Mouse (Mus musculus): ENCODE measurements around the gene Prps1l3. TPM values are rescaled to one million over a fixed set of nuclear protein-coding genes. Genes with fewer than 3 reads are reported as not detected.
A peak's percentile ranks its signal among the peaks of the same experiment; 100 is the strongest.
"Not testable (repeated sequence)": the region's sequence is repeated elsewhere in the genome, so short reads cannot be mapped to it uniquely, and the experiment has no call there.

Prps1l3 gene
- polyA plus RNA-seq, 1 experiment: not detected

DNA sequence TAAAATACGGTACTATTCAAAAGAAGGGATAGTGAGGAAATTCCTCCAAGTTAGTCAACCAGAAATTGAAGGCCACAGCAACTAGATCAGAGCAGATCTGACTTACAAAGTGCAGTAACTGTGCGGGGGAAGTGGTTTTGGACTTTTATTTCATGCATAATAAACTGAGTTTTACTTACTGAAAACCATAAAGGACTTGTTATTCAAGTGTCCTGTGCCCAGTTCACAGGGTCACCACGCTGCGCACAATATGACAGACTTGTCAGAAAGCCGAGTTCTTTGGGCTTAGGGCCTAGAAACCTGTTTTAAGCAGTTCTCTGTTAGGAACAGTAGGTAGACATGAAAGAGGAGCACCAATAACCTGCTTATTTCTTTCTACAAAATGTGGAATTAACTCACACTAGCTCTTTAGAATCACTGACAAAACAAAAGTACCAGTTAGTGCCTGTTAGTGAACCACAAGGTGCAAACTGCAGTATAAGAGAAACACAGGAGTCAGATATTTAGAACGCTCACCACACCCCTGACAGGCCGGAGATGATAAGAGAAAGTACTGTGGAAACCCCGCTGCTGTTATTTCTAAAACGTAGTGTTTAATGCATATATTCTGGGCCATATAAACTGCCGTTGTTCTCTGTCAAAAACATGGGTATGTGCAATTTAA, 32.7 kb upstream of the Prps1l3 start, which contains the start of gene Slc25a21:
Gene Slc25a21 (minus strand): TSS at position 110 of the 664 bp plus-strand sequence.
- 91% methylated on average over 10 of the region's 10 CpGs for WGBS
- Histone ChIP-seq H3K27ac (ENCODE audit: insufficient read depth, low read depth, low read length) (no peak within 1 kb of the TSS), H3K4me3 (ENCODE audit: insufficient read depth, low read depth, low read length) (peak within 1 kb of the TSS; percentile 42), H3K4me1 (ENCODE audit: control insufficient read depth, insufficient read depth, low read length) (peaks cover 8% of the 10 kb centered on the region)
- TF ChIP-seq POLR2A (IDR thresholded peaks at IDR 0.05; ENCODE audit: insufficient read depth, low read depth, low read length) (no peak), CTCF (IDR thresholded peaks at IDR 0.05; ENCODE audit: insufficient read depth, low read depth, low read length) (no peak)

DNA sequence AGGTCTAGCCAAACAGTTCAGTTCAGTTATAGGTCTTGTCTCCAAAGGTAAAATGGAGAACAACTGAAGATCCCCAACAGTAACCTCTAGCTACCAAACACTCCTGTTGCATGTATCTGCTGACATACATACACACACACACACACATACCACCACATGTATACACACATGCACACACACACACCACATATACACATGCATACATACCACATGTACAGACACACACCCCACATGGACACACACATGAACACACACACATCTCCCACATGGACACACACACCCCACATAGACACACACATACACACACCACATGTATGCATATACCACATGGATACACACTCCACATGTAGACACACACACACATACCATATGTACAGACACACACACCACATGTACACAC, 31.9 kb upstream of the Prps1l3 start:
- Histone ChIP-seq H3K27ac (ENCODE audit: insufficient read depth, low read depth, low read length) (no peak overlapping the region), H3K4me3 (ENCODE audit: insufficient read depth, low read depth, low read length) (no peak overlapping the region), H3K4me1 (ENCODE audit: control insufficient read depth, insufficient read depth, low read length) (peaks cover 8% of the 10 kb centered on the region)
- TF ChIP-seq CTCF (IDR thresholded peaks at IDR 0.05; ENCODE audit: insufficient read depth, low read depth, low read length): no peak
- TF ChIP-seq POLR2A (IDR thresholded peaks at IDR 0.05; ENCODE audit: insufficient read depth, low read depth, low read length): no peak

DNA sequence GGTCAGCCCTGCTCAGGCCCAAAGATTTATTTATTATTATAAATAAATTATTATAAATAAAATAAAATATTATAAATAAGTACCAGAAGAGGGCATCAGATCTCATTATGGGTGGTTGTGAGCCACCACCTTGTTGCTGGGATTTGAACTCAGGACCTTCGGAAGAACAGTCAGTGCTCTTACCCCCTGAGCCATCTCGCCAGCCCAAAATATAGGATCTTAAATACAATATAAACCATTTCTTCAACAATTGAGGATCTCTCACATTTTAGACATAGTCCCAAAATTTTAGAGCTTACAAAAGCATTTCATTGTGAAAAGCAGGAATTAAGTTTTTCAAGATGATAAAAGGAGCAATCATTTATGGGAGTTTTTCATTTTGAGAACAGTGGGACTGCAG, 30.8 kb upstream of the Prps1l3 start:
- TF ChIP-seq CTCF (IDR thresholded peaks at IDR 0.05; ENCODE audit: insufficient read depth, low read depth, low read length) (no peak), POLR2A (IDR thresholded peaks at IDR 0.05; ENCODE audit: insufficient read depth, low read depth, low read length) (no peak)
- 97% methylated on average over 2 of the region's 2 CpGs for WGBS
- H3K4me1 ChIP-seq (ENCODE audit: control insufficient read depth, insufficient read depth, low read length): peaks cover 8% of the 10 kb centered on the region
- no peak overlapping the region for H3K4me3 ChIP-seq (ENCODE audit: insufficient read depth, low read depth, low read length)
- H3K27ac ChIP-seq (ENCODE audit: insufficient read depth, low read depth, low read length): no peak overlapping the region

DNA sequence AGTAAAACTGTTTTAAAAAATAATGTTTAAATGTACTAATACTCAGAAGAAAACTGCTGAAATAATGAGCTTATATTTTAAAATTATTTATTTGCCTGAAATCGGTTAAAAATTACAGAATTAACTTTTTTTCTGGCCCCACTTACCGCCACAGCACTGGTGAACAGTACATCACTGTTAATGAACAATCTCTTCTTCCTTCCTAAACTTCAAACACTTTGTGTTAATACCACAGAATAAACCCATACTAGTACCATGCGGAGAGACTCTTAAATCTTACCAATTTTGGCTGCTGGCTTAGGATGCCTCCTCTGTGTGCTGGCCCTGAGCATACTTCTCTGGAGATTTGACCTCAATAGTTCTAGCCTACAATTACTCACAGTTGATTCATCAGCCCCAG, 28.3 kb upstream of the Prps1l3 start:
- Histone ChIP-seq H3K4me1 (ENCODE audit: control insufficient read depth, insufficient read depth, low read length) (peaks cover 3% of the 10 kb centered on the region), H3K4me3 (ENCODE audit: insufficient read depth, low read depth, low read length) (no peak overlapping the region), H3K27ac (ENCODE audit: insufficient read depth, low read depth, low read length) (no peak overlapping the region)
- TF ChIP-seq CTCF (IDR thresholded peaks at IDR 0.05; ENCODE audit: insufficient read depth, low read depth, low read length): no peak
- no peak for TF ChIP-seq POLR2A (IDR thresholded peaks at IDR 0.05; ENCODE audit: insufficient read depth, low read depth, low read length)
- WGBS: 97% methylated on average over 3 of the region's 3 CpGs

DNA sequence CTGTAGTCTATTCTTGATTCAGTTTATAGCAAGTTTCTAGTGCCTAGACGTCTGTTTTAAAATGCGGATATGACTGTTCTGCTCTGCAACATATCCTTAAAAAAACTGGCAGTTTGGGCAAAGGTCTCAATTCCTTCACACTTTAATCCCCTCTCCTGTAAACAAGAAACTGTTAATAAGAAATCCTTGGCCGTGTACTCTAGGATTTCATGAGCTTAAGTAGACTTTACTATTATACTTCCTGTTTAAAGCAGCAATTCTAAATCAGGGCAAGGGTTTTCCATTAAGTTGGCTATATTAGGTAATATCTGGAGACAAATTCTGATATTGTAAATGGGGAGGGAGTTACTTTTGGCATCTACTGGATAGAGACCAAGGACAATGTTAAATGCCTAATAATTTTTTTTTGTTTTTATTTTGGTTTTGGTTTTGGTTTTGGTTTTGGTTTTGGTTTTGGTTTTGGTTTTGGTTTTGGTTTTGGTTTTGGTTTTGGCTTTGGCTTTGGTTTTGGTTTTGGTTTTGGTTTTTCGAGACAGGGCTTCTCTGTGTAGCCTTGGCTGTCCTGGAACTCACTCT, 25.8 kb upstream of the Prps1l3 start:
- no peak overlapping the region for H3K4me3 ChIP-seq (ENCODE audit: insufficient read depth, low read depth, low read length)
- H3K27ac ChIP-seq (ENCODE audit: insufficient read depth, low read depth, low read length): no peak overlapping the region
- WGBS: 92% methylated on average over 4 of the region's 4 CpGs
- no peak for TF ChIP-seq CTCF (IDR thresholded peaks at IDR 0.05; ENCODE audit: insufficient read depth, low read depth, low read length)
- TF ChIP-seq POLR2A (IDR thresholded peaks at IDR 0.05; ENCODE audit: insufficient read depth, low read depth, low read length): no peak
- no peaks in the 10 kb centered on the region for H3K4me1 ChIP-seq (ENCODE audit: control insufficient read depth, insufficient read depth, low read length)

DNA sequence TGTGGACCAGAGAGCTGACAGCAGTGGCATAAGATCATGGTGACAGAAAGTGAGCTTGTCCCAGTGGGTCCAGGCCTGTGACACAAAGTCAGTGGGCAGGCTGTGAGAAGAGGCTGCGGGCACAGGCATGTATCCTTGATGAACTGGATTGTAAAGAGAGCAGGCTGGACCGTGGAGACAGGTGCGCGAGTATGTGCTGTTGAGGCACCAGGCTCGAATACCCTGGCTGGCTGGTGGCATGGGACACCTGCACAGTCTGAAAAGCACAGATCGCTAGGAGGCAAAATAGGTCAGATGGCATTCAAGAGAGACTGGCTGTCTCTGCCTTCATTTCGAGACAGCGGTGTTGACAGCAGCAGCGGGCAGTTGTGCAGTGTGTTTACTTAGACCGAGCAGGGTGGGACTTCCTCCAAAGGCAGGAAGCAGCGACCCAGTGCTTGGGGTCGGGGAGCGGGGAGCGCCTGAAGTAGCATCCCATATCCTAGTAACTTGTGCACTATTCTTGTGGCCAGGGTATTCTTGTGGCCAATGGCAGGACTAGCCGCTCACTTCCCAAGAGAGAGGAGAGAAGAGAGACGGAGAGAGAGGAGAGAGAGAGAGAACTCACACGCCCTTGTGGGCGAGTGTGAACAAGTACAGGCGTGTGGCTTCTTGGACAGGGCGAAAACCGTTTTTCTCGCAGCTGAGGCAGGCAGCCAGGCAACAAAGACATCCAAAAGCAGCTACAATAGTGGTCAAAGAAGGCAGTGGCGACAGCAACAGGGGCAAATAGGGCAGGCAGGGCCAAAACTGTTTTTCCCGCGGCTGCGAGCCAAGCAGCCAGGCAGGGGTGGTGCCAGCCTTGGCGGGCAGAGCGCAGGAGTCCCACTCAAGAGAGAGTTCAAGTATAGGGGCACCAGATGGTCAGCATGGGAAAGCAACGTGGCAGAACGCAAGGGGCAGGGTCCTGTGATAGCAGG, 18.6 kb upstream of the Prps1l3 start:
- WGBS: 11% methylated on average over 30 of the region's 30 CpGs
- H3K4me3 ChIP-seq (ENCODE audit: insufficient read depth, low read depth, low read length): peak overlapping the region; percentile 42
- no peak overlapping the region for H3K27ac ChIP-seq (ENCODE audit: insufficient read depth, low read depth, low read length)
- H3K4me1 ChIP-seq (ENCODE audit: control insufficient read depth, insufficient read depth, low read length): peaks cover 9% of the 10 kb centered on the region
- no peak for TF ChIP-seq CTCF (IDR thresholded peaks at IDR 0.05; ENCODE audit: insufficient read depth, low read depth, low read length)
- no peak for TF ChIP-seq POLR2A (IDR thresholded peaks at IDR 0.05; ENCODE audit: insufficient read depth, low read depth, low read length)

DNA sequence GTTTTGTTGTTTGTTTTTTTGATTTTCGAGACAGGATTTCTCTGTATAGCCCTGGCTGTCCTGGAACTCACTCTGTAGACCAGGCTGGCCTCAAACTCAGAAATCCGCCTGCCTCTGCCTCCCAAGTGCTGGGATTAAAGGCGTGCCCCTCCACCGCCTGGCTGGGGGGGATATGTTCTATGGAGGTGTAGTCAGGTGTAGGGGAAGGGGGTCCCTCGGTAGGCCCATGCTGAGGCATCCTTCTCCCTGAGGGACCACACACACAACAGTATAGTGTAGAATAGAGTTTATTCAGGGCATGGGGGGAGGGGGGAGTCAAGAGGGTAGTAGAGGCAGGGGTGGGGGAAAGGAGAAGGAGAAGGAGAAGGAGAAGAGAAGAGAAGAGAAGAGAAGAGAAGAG, 17.7 kb upstream of the Prps1l3 start:
- not testable (repeated sequence) for H3K27ac ChIP-seq (ENCODE audit: insufficient read depth, low read depth, low read length)
- 79% methylated on average over 5 of the region's 5 CpGs for WGBS

DNA sequence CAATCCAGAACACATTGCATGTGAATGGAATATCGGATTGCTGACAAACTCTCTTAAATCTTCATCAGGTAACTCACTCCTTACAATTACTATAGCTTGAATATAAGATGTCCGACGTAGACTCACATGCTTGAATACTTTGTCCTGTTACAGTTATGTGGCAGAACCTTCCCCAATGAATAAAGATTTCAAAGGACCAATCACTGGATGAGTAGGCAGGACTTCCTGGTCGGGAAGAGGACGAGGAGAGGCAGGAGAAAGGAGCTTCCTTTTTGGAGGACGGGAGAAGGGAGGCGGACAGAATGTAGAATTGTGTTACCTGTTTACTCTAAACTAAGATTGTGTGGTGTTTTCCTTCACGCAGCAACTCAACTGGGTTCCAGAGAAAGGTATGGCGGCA, 3.8 kb upstream of the Prps1l3 start:
- WGBS: 90% methylated on average over 9 of the region's 9 CpGs
- Histone ChIP-seq H3K4me3 (ENCODE audit: insufficient read depth, low read depth, low read length) (no peak overlapping the region), H3K27ac (ENCODE audit: insufficient read depth, low read depth, low read length) (no peak overlapping the region), H3K4me1 (ENCODE audit: control insufficient read depth, insufficient read depth, low read length) (no peaks in the 10 kb centered on the region)
- TF ChIP-seq CTCF (IDR thresholded peaks at IDR 0.05; ENCODE audit: insufficient read depth, low read depth, low read length) (no peak), POLR2A (IDR thresholded peaks at IDR 0.05; ENCODE audit: insufficient read depth, low read depth, low read length) (no peak)

More for the DNA sequence above, 17.7 kb upstream of the Prps1l3 start:
- not testable (repeated sequence) for H3K4me1 ChIP-seq (ENCODE audit: control insufficient read depth, insufficient read depth, low read length); H3K4me3 ChIP-seq (ENCODE audit: insufficient read depth, low read depth, low read length)

DNA sequence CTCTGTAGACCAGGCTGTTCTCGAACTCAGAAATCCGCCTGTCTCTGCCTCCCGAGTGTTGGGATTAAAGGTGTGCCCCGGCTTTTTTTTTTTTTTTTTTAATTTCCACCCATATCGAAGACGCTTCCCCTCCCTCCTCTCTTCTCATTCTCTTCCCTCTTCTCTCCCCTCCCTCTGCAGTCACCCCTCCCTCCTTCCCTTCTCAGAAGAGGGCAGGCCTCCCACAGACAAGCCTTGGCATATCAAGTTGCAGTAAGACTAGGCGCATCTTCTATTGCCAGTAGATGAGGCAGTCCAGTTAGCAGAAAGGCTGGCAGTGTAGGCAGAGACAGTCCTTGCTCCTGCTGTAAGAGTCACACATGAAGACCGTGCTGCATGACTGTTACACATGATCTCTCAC, 2.4 kb upstream of the Prps1l3 start:
- no peak for TF ChIP-seq POLR2A (IDR thresholded peaks at IDR 0.05; ENCODE audit: insufficient read depth, low read depth, low read length)
- no peak for TF ChIP-seq CTCF (IDR thresholded peaks at IDR 0.05; ENCODE audit: insufficient read depth, low read depth, low read length)
- H3K4me3 ChIP-seq (ENCODE audit: insufficient read depth, low read depth, low read length): no peak overlapping the region
- 89% methylated on average over 7 of the region's 8 CpGs for WGBS
- H3K27ac ChIP-seq (ENCODE audit: insufficient read depth, low read depth, low read length): no peak overlapping the region
- H3K4me1 ChIP-seq (ENCODE audit: control insufficient read depth, insufficient read depth, low read length): no peaks in the 10 kb centered on the region
